Mouse (Mus musculus) urinary bladder, postnatal 25 days (tissue): ENCODE data around the gene Ptgds.
A peak's percentile ranks its signal among the peaks of the same experiment; 100 is the strongest.

Source experiments
- DNase-seq: peaks from one replicate; pipeline ENCODE4 v3.0.0; 2022; ENCODE audit warnings: low spot score

Ptgds gene

DNA sequence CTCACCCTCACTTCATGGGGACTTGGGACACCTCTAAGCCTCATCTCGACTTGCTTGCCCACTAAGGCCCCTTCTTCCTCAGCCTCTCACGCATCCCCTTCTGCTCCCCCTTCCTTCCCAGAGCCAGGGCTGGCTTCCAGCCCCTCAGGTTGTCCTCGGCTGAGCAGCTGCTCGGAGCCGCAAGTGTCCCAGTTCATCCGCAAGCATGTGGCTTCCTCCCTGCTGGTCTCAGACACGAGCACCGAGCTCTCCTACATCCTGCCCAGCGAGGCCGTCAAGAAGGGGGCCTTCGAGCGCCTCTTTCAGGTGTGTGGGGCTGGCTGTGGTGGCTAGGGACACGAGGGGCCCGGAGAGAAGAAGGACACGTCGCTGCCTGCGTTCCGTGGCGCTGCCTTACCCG is 28.8 kb downstream of the Ptgds start:
- DNase-seq, result no peak

DNA sequence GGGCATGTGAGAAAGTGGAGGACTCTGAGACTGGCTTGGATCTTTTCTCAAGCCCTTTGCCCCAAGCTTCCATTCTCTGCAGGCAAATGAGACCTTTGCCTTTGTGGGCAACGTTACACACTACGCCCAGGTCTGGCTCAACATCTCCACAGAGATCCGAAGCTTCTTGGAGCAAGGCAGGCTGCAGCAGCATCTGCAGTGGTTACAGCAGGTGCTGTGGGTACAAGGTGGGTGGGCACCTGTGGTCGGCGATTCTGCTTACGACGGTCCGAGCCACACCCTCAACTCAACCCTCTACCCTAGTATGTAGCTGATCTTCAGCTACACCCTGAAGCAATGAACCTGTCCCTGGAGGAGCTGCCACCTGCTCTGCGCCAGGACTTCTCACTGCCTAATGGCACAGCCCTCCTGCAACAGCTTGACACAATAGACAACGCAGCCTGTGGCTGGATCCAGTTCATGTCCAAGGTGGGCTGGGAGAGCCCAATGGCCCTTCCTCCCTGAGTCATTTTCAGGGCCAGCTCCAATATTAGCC is 33.5 kb downstream of the Ptgds start:
- DNase-seq, result no peak

DNA sequence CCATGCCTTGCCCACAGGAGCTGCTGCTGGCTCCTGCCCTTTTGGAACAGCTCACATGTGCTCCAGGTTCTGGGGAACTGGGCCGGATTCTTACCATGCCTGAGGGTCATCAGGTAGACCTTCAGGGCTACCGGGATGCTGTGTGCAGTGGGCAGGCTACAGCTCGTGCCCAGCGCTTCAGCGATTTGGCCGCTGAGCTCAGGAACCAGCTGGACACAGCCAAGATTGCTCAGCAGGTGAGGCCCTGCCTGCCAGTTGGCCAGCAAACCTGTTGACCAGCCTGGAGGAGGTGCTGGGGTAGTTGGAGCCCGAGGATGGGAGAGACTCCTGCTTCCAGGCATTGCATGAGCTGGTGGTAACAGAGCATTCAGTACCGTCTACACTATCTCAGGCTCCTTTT is 35.6 kb downstream of the Ptgds start:
- no peak for DNase-seq

DNA sequence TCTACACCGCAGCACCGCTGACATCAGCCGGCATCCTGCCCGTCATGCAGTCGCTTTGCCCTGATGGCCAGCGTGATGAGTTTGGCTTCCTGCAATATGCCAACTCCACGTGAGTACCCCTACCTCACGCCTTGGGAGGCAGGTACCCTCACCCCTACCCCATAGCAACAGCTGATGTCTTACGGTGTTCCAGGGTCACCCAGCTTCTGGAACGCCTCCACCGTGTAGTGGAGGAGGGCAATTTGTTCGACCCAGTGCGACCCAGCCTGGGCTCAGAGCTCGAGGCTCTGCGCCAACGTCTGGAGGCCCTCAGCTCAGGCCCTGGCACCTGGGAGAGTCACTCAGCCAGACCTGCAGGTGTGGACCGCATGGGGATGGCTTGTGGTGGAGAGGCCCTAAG is 36.7 kb downstream of the Ptgds start:
- DNase-seq, result no peak

DNA sequence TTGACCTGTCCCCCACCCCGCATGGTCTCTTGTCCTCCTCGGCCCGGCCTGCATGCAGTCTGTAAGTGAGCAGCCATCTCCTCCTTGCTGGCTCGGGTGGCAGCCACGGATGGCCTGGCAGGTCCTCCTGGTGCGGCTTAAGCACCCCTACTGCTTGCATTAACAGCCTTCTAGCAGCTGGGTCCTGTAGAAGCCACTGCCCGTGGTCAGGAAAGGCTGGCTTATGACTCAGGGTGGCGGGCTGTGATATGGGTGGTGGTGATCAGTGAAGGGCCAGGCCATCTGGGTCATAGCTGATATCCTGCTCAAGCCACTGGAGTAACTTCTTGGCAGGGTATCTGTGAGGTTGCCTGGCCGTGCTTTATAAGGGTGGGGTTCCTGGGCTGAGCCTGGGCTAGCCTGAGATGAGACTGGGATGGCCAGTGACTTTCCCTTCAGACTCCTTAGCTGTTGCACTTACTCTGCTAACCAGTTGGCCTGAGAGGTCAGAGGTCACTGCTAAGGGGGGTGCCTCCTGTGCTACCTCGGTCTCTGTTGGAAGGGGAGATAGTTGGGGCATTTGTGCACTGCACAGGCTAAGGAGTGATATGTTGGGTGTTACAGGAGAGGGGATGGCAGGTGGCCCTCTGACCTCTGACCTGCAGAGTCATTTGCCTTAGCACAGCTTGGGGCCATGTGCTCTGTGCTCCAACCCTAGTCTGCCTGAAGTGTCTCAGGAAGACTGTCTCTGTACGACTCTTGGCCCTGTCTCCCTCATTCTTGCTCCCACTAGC is 37.3 kb downstream of the Ptgds start:
- DNase-seq, result no peak

DNA sequence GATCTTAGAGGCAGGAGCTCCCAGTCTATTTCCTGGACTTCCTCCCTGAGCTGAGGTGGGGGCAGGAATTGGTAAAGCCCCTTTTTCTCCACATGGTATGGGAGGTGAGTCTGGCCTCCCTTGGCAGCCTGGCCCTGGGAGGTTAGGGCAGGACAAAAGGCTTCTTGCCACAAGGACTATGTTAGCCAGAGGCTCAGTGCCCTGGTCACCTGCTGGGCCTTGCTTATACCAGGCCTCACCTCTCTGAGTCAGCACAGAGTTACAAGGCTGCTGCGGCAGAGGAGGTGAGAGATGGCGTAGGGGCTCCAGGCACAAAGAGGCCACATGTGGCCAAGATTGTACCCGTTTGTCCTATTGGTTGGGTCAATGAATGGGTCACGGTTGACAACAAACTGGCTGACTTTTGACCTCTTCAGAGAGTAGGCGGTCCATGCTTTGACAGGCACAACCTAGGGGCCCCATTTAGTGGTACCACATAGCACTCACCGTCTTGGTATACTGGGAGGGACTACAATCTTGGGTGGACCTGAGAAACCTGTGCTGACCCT is 38.5 kb downstream of the Ptgds start:
- no peak for DNase-seq

DNA sequence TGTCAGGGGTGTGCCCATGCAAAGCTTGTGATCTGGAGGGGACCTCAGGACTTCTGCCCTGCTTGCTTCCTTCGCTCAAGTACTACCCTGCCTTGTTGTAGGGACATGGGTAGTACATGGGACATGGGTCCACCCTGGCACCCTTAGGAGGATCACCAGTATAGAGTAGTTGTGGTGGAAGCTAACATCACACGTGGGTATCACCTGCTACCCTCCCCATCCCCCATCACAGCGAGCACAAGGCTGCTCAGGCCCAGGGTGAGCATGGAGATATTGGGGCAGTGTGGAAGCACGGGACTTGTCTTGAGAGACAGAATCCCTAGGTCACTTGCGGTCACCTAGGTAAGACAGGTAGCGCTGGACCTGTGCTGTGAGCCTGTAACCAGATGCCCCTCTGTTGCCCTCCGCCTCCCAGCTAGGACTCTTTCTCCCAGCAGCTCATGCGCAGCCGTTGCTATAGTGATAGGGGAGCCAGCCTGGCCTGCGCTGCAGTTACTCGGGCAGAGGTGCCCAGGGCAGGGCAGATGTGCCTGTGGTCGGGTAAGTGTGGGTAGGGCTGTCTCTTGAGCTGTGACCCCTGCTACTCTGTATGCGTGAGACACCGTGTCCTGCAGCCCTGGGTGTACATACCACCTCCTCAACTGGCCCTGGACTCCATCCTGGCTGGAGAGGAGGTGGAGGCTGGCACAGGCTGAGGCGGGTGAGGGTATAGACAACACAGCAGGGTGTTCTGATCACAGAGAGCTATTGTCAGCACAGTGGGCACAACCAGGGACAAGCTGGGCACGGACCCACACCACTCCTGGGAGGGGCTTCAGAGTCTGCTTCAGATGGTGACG is 39.2 kb downstream of the Ptgds start:
- no peak for DNase-seq

DNA sequence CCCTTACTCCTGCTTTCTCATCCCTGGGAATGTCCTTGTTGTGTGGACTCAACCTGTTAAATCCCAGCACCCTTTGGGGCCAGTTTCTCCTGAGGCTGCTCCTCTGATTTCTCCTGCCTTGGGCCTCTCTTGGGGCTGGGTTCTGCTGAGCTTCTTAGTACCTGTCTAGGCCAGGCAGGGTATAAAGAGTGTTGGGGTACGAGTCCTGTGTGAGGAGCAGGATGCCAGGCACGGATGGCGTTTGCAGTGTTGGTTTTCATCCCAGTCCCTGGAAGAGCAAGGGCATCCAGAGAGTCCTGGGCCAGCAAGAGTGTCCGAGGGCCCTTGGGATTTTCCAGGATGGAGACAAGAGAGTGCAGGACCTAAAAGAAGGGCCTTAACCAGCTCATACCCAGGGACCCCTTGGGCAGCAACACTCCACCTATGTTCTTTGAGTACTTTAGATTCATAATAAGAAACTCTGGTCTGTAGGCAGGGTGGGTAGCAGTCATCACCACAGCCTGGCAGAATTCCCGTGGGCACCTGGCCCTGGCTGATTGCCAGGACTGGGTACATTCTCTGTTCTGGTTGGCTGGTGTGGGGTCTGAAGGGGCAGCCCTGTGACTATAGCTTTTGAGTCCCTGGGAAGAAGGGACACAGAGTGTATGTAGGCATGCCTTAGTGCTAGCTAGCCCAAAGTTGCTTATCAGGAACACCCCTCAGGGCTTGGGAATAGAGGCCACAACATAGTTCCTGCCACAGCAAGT is 40.2 kb downstream of the Ptgds start:
- DNase-seq, result no peak

DNA sequence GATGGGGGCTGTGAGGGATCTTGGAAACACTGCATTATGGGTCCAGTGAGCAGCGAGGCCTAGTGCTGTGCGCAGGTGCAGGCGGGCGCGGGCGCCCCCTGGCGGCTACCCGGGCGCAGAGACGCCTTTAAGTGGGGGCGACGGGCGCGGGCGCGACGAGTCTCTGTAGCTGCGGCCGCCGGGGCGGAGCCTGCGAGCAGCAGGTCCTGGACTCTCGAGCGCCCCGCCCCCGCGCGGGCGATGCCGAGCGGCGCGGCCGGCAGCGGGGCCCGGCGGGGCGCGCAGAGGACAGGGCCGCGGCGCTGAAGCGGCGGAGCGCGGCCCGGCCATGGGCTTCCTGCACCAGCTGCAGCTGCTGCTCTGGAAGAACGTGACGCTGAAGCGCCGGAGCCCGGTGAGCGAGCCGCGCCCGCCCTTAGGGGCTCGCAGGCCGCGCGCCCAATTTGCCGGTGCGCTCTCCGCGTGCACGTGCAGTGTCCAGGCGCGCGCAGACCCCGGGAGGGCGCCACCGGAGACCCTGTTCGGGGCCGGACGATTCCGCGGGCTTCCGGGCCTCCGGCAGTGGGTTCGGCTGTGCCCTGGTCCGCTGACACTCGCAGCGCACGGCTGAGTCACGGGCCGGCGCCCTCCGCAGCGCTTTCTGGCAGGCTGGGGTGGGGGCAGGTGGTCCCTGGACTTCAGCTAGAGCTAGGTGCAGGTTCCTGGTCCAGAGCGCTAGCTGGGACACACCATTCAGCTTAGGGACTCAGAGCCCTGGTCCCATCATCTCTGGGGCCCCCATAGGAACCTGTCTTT is 41.2 kb downstream of the Ptgds start, which contains the start of gene Abca2:
Gene Abca2, plus strand, starts transcription at position 262 of the 795 bp plus-strand sequence.
- DNase-seq, result peak; percentile 95

DNA sequence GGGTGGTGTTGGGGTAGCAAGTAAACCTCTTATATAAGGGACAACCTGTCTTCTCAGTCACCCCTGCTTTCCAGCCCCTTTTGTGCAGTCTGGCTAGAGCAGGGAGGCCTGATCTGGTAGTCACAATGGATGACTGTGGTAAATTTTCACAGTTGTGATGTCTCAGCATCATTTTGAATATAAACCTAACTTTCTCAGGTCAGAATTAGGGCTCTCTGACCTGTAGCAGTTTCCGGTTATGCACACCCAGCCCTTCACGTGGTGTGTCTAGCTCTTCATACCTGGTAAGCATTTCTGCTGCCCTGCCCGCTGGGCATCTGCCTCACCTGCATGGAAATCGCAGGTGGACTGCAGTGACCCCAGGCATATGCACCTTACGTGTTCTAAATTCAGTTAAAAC is 42.6 kb downstream of the Ptgds start:
- DNase-seq, result no peak

DNA sequence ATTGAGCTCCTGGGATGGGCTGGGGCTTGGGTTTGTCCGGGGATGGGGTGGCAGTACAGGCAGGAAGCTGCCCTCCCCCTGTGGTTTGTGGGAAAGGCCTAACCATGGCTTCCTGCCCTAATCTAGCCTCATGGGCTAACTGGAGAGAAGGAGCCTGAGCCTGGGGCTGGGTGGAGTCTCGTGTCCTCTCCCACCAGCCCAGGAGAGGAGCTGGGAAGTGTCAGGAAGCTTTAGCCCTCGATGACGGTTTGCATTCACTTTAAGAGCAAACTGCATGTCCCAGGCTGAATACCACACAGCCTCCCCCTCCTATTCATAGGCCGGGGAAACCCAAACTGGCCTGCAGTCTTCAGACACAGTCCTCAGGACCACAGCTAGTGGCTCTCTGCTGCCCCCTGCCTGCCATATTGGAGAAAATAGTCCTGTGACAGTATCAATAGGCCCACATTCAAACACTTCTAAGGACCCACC is 43.1 kb downstream of the Ptgds start:
- DNase-seq, result peak; percentile 75

DNA sequence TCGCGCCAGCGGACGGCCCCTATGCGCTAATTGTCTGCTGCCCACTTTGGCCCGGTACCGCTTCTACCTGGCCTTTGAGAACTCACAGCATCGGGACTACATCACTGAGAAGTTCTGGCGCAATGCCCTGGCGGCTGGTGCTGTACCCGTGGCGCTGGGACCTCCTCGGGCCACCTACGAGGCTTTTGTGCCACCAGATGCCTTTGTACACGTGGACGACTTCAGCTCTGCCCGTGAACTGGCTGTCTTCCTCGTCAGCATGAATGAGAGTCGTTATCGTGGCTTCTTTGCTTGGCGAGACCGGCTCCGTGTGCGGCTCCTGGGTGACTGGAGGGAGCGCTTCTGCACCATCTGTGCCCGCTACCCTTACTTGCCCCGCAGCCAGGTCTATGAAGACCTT is 44.4 kb downstream of the Ptgds start:
- DNase-seq, result no peak

DNA sequence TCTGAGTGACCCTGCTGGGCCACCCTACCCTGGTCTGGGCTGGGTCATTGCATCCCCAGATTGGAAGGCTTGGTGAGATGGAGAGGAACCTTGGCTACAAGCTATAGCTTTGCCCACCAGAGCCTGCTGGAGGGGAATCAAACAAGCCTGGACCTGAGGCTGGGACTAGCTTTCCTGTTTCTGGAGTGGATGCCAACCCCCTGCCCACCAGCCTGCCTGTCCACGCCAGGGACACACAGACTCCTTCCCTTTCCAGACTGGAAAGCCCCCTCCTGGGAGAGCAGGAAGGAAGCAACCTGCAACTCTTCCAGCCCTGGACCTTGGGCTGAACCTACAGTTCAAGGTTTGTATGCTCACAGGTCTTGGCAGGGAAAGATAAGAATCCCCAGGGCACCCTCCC is 46.2 kb downstream of the Ptgds start:
- DNase-seq, result no peak

DNA sequence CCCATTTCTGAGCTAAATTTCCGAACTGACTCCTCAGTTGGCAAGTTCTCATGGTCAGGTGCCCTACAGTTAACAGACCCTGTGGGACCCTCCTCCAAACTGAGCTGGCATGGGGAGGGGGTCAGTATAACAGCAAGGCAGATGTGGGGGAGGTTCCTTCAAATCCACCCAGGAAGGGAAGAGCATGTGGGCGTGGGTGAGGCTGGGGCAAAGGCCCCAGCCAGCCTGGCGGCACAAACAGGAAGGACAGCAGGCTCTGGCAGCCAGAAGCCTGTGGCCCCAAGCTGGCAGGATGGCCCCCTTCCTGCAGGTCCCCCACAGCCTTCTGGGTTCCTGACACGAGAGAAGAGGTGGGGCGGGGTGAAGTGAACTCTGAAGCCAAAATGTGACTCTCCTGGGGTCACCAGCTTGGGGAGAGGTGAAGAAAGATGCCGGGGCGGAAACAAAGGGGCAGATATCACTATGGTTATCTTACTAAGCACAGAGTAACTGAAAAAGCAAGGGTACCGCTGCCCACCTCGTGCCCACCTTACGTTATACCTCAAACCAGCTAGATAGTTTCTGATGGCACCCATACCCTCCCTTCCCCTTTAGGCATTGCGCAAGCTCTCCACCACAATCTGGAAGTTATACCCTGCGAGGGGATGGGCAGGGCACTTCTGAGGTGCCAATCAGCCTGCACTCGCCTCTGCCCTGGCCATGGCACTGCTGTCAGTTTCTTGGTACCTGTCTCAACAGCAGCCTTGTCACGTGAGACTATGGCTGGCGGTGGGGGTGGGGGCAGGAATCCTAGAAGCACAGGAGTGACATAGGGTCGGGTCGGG is 47.0 kb downstream of the Ptgds start, which contains the start of gene Fut7:
Gene Fut7, plus strand, starts transcription at position 681 of the 824 bp plus-strand sequence.
- no peak for DNase-seq

DNA sequence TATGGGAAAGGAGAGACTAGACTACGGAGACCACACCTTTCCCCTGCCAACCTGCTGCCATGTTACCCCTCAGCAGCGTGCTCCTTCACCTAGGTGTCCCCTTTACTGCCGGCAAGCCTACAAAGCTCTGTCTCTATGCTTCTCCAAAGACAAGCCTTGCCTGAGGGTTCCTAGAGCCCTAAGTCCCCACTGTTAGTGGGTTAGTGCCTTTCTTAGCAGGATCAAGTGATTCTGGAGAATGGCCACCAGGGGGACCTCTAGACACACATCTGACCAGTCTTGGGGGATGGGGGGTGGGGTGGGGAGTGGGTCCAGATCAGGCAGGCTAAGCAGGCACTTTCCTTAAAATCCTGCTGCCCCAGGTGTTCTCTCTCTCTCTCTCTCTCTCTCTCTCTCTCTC is 48.0 kb downstream of the Ptgds start:
- peak; percentile 38 for DNase-seq

DNA sequence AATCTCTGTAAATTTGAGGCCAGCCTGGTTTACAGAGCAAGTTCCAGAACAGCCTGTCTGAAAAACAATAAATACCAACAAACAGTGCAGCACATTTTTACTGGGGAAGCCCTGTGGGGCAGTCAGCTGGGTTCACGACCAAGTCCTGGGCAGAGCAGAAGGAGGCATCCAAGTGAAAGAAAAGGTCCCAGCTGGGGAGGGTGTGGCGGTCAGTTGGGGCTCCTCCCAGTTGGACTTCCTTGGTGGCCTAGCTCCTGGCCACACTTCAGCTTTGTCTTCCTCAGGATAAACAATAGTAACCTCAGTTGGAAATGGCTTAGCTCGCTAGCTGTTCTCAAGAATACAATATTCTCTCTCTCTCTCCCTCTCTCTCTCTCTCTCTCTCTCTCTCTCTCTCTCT is 52.4 kb downstream of the Ptgds start:
- no peak for DNase-seq
